Mouse (Mus musculus): ENCODE measurements at regions not wholly inside any gene's neighbourhood (a gene's known extent, or its start where the extent isn't known, plus 50 kb on each side); places are given as distances from the start of the nearest gene placed in this dataset.

- TF ChIP-seq CTCF (IDR thresholded peaks at IDR 0.05; ENCODE audit: low read depth, low read length) (no peak), POLR2A (IDR thresholded peaks at IDR 0.05; ENCODE audit: extremely low read depth, insufficient read depth, low read length) (no peak)
These were observed 149.5 kb downstream of the Qrsl1 start for GRCm38 (mm10) chr10:43751881-43752675.
